Mouse (Mus musculus) c-Kit-negative CD71-positive TER-119-positive erythroid progenitor cells, embryonic 14.5 days (primary cell): ENCODE data around the gene Cldn6.

Experiments used
- DNase-seq: peaks from one replicate; pipeline ENCODE4 v3.0.0-alpha.2; 2013; ENCODE audit warnings: low read depth, low spot score

Gene Cldn6

GRCm38 (mm10) chr17:23675127-23675526 lies 3.9 kb upstream of the Cldn6 start:
- no peak for DNase-seq

DNA sequence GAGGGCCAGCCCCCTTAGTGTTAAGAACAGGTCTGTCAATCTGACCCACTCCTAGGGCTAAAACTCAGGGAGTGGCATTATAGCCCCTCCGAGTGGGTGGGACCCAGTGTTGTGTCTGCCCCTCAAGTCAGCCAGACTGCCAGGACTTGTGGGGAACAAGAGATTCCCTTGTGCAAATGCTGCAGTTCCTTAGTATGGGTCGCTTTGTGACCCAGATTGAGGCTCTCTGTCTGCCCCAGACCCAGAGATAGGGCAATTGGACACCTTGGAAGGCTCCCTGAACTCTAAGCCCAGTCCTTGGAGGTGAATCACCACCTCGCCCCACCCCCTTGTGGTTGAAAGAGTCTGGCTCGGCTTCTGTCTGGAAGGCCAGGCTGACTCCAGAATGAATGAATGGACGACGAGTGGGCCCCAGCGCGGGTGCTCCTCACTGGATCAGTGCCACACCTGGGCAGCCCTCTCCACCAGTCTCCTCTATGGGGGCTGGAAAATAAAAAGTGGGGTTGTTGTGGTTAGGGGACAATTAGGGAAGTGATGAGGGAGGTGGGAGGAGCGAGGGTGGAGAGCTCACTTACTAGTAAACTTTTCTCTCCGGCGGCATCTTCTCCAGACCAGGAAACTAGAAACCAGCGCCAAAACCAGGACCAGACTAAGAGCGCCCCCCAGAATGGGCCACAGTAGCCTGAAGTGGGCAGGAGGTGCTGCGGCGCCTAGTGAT lies 3.3 kb upstream of the Cldn6 start:
- DNase-seq: no peak

DNA sequence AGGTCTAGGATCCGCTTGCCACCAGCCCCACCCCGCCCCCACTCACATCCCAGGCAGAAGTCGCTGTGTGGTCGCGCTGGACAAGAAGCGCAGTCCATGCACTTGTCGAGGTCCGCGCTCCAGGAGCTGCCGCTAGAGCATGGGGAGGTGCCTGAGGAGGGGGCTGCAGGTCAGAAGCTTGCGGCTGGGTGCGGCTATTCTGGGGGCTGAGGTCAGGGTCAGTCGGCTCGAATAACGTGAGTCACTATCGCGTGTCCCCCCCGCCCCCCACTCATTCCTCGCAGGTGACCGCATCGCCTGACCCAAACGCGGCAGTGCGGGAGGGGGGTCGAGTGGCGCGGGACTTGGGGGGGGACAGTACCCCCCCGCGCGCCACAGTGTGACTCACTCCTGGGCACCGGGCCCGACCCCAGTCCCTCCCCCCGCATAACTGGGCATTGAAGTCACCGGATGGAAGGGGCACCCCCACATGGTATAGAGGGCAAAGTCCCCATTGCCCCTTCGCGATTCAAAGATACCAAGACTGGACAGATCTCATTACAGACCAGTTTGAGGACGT lies 2.5 kb upstream of the Cldn6 start:
- no peak for DNase-seq

DNA sequence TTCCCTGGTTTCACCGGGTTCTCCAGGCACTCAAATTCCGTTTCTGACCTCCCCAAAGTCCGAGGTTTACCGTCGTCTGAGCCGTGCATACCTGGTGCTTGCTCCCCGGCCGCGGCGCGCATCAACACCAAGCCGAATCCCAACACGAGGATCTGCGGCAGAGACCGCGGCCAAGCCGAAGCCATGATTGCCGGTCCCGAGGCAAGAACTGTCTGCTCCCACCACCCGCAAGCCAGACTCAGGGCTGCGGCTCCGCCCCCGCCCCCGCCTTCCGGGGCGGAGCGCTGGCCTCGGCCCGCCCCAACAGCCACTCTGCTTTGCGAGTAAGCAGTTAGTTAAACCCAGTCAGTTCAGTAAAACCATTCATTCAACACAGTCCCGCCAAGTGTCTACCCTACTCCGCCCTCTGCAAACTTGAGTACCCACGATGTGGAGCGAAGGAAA lies 1.8 kb upstream of the Cldn6 start, which contains the start of gene Tnfrsf12a:
TSS of gene Tnfrsf12a (minus strand) at position 233 of the 444 bp plus-strand sequence.
- DNase-seq: peak; percentile 28

- no peak for DNase-seq
Observed at GRCm38 (mm10) chr17:23680336-23680735, 1.3 kb downstream of the Cldn6 start.

GRCm38 (mm10) chr17:23681086-23681485 lies 2.0 kb downstream of the Cldn6 start:
- no peak for DNase-seq

- no peak for DNase-seq
Observed at GRCm38 (mm10) chr17:23682092-23682491, 3.0 kb downstream of the Cldn6 start.

DNA sequence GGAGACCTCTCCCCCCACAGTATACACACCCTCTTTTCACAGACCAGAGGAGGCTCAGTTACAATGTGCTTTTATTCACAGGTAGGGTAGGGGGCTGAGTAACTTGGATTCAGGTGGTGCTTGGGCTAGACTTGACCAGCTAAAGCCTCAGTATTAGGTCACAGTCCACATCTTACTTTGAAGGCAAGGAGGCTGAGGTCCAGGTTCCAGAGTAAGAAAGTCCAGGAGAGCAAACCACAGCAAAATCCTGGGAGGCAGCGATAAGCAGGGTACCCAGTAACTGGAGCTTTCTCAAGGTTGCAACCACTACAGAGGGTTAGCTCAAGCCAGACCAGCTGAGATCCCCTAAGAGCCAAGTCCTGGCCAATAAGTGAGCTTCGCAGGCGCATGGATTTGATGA lies 3.5 kb downstream of the Cldn6 start:
- DNase-seq: no peak

DNA sequence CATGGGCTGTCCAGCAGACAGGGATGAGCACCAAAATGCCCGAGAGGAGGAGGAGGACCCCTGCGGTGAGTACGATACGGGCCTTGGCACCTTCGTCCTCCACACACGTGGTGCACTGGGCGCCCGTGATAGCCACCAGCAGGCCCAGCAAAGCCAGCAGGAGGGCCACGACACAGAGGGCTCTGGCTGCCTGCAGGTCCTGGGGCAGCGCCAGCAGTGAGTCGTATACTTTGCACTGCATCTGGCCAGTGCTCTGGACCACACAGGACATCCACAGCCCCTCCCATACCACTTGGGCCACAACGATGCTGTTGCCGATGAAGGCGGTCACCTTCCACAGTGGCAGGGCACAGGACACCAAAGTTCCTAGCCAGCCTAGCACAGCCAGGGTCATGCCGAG lies 4.2 kb downstream of the Cldn6 start:
- no peak for DNase-seq

DNA sequence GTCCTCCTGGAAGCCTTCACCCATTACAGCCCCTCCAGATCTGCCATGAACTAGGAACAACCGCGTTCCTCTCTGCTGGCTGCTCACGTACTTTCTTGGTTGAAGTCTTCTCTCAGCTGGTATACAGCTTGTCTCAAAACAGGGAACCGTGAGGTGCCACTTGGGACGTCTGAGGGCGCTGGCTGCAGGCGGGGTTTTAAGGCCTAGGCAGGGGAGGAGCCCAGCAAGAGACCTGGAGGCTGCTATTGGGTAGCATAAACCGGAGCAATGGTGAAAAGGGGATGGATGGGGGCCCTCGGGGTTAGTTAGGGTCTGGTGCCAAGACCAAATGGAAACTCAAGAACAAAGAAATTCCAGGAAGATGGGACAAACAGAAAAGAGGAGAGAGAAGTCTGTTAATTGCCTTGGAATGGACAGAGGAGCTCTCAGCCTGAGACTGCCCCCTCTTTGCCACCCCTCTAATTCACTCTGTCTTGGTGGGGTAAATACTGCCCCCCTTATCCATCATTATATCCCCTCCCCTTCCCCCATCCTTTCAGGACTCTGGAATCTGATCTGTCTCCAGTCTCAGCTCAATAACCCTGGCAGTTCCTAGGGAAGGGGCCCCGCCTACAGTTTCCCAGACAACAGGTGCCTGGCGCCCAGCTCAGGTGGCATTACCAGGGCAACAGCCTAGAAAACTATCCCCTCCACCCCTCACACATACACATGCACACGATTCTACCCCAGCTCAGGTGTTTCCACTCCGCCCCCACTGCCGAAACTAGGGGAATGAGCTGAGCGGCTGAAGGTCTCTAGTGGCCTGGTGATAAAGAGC lies 5.0 kb downstream of the Cldn6 start, which contains the start of gene Cldn9:
TSS of gene Cldn9 (minus strand) at position 171 of the 817 bp plus-strand sequence.
- no peak for DNase-seq

DNA sequence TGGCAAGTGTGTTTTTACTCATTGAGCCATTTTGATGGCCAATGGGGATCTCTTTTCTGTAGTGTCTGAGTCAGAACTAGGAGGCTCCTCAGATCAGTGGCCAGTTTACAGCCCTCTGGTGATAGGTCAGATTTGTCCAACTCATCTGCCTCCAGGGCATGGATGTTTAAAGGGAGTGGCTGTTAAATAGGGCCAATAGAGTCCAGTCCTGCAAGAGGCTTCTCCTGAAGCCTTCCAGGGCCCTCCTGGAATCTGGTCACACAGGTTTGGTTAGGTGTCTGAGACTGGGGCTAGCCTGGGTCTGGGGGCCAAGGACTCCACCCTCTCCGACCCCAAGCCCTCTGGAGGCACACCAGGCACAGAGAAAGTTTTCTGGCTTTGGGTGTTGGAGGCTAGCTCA lies 15.4 kb downstream of the Cldn6 start:
- no peak for DNase-seq

GRCm38 (mm10) chr17:23695801-23696200 lies 16.8 kb downstream of the Cldn6 start:
- DNase-seq: no peak

DNA sequence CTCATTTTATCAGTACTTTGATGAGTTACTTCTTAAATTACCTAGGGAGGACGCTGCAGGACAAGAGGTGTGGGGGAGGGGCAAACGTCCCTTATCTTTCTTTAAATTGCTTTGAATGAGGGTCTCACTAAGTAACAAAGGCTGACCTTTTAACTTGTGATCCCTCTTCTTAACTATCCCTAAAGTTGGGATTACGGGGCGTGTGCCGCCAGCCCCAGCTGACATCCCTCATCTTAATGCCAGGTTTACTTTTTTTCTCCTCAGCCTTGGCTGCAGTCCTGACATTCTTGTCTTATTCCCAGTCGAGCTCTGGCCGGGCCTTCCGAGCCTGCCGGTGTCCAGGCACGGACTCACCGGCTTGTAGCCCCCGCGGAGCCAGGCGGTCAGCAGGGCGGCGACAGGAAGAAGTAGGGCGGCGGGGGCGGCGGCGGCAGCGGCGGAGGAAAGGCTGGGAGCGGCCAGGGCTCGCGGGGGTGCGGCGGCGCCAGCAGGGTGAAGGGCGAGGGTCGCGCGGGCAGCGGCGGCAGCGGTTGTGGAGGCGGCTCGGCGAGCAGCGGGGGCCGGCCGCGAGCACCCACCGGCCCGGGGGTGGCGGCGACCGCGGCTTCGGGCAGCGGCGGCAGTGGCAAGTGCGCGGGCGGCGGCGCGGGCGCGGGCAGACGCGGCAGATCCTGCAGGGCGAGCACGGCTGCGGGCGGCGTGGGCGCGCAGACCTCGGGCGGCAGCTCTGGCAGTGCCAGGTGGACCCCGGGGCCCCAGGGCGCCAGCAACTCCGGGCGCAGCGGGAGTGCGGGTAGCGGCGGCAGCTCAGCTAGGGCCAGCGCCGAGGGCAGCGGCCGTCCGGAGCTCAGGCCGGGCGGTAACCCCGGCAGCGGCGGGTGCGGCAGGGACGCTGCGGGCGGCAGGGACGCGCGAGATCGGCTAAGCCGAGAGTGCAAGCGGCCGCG lies 20.4 kb downstream of the Cldn6 start:
- no peak for DNase-seq

DNA sequence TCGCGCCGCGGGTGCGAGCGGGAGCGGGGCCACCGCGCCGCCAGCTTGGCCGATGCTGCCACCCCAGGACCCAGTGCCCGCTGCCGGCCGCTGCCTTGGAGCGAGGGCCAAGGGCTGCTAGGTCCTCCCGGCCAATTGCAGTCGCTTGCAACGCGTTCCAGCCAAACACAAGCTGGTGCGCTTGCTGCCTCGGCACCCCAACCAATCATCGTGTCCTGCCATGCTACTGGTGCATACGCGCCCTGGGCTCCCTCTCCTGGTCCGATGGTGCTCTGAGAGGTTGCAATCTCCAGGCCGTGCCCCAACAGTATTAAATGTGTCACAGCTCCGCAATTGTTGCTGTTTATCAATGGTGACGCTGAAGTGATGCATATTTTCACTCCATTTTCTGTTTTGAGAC lies 21.0 kb downstream of the Cldn6 start:
- DNase-seq: no peak

- no peak for DNase-seq
Observed at GRCm38 (mm10) chr17:23703301-23703700, 24.3 kb downstream of the Cldn6 start.

GRCm38 (mm10) chr17:23704741-23705140 lies 25.7 kb downstream of the Cldn6 start:
- no peak for DNase-seq

DNA sequence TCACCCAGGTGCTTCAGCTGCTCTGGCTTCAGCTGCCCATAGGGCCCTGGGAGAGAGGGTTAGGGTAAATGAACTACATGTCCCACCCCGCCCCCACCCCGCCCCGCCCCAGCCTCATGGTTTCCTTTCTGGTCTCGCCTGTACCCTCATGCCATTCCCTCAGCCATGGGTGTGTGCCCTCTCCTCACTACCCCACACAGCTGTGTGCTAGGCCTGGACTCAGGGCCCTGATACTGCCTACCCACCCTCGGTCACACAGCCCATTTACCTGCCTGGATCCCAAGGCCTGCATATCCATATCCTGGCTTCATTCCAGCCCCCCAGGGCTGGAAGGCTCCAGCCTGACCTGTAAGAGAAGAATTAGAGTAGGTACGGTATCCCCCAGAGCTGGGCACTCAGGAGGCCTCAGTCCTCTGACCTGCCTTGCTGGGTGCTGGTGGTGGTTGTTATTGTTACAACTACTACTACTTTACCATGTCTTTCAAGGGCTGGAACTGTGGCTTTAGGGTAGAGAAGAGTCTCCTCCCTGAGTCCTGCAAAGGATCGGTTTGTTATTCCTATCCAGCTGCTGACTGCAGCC lies 26.6 kb downstream of the Cldn6 start:
- DNase-seq: no peak

- peak; percentile 52 for DNase-seq
Observed at GRCm38 (mm10) chr17:23706212-23706611, 27.2 kb downstream of the Cldn6 start.

- no peak for DNase-seq
Observed at GRCm38 (mm10) chr17:23717003-23717402, 38.0 kb downstream of the Cldn6 start.

DNA sequence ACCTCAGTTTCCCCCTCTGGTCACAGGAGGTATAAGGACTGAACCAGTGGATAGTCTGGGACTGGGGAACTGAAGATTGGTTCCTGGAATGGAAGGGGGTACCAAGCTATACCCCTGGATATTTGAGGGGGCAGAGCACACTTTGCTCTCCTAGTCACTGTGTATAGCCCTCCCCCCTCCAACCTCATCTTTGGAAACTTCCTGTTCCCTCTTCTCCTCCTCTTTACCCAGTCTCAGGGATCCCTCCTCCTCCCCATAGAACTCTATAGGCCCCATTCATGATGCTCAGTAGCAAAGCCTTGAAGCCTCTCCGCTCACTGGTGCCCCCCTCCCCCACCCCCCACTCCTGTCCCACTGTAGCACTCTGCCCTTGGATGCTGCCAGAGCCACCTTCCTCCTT lies 40.4 kb downstream of the Cldn6 start:
- DNase-seq: no peak

- no peak for DNase-seq
Observed at GRCm38 (mm10) chr17:23721886-23722285, 42.8 kb downstream of the Cldn6 start.
